Mouse (Mus musculus): ENCODE data around the gene Crip1. TPM values are rescaled to one million over a fixed set of nuclear protein-coding genes. Genes with fewer than 3 reads are reported as not detected.

Crip1 gene
- total RNA-seq (2021), result 28.9 and 30.2 TPM in 2 replicates
- long read RNA-seq, transcript Crip1-201 (5 exons, 445 nt), result major isoform, 23 of 25 reads
- long read RNA-seq, partial matches to known transcripts, result 1 of 25 reads
- long read RNA-seq, other reads (novel, unspliced or antisense), result 1 of 25 reads

DNA sequence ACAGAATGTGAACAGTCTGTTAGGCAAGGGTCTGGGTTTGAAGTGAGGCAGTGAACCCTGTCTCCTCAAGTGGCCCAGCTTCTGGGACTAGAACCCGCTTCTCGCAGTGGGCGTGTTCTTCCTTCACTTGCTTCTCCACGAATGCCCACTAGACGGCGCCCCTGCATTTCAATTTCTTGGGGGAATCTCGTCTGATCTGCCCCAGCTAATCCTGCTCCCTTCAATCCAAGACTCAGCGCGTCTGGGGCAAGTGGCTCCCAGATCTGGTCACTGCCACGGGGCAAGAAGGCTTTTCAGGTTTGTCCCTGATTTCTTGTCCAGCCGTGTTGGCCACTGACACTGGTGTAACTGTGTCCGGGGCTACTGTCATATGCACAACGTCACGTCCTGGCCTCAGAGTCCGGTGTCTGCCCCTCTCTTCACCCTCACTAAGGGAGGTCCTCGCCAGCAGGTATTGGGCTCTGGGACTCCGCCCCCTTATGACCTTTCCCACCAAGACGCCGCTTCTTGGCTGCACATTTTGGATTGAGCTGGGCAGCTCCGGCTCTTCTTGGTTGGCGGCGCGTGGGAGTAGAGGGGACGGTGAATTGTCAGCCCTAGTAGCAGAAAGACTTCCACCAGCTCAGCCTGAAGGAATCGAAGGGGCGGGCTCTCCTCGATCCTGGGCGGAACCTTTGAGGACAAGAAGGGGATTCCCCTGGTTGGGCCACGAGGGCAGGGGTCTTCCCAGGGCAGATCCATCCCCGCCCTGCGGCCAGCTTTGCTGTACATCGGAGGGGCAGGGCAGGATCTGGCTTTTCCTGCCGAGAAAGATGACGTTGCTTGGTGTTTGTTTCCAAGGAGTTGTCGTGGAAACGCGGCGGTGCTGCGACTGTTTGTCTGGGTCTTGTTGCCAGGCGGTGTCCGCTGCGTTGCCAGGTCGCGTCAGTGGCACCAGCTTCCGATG, at the start of gene Crip1:
Crip1 (plus strand) TSS at position 205 of the 946 bp plus-strand sequence.
- peak; percentile 86 for DNase-seq

DNA sequence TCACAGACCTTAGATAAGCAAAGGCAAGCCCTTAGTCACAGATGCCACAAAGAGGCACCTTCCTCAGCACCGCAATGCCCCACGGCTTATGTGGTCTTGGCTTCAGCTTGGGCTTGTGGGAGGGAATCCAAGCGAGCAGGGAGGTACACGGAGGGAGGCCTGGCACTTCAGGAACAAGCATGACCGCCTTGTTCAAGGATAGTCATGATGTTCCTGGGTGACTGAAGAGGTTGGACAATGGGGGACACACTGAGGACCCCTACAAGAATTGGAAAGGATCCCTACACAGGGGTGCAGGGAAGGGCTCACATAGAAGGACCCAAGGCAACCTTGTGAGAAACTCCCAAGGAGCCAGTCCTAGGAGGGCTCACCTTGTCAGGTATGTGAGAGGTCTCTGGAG, 49.1 kb upstream of the Crip1 start:
- DNase-seq, result no peak

DNA sequence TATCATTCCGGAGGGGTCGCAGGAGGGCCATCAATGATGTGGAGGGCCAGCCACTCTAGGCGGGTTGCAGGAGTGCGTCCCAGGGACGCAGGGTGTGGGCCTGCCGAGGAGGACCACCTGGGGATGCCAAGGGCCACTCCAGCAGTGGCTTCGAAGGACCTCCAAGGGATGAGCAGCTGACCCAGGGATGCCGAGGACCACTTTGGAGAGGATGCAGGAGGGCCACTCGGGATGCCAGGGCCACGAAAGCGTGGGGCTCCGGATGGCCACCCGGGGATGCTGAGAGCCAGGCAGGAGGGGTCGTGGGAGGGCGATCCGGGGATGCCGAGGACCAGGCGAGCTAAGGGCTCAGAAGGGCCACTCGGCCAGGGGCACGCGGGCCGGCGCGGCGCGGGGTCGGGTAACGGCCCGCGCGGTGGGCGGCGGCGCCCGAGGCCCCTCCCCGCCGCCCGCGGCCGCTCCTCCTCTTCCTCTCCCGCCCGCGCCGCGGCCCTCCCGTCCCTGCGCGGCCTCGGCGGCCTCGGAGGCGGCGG, 48.3 kb upstream of the Crip1 start, which contains the start of gene Mta1:
Mta1 (plus strand) TSS at position 530 of the 533 bp plus-strand sequence.
- DNase-seq, result peak; percentile 71

DNA sequence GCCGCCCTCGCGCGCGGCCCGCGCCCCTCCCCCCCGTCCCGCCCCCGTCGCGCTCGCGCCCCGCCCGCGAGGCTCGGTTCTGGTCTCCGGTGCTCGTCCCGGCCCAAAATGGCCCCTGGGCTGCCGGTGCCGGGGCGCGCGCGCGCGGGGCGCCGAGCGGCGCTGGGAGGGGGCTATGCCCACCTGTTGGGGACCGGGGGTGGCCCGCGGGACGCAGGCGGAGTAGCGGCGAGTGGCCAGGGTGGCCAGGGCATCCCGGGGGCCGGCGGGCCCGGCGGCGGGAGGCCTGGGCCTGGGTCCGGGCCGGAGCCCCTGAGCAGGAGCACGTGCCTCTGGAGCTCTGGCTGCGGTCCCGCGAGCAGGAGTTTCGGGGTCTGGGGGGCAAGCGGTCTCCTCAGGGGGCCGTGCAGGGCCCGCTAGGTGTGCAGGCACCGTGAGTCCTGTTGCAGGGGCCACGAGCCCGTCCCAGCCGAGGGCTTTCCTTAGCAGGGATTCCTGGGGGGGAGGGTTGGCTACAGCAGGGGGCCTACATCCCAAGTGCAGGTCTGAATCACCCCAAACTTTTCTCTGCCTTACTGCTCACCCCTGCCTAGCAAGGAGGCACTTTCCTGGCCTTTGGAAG, 47.5 kb upstream of the Crip1 start:
- DNase-seq, result peak; percentile 46

DNA sequence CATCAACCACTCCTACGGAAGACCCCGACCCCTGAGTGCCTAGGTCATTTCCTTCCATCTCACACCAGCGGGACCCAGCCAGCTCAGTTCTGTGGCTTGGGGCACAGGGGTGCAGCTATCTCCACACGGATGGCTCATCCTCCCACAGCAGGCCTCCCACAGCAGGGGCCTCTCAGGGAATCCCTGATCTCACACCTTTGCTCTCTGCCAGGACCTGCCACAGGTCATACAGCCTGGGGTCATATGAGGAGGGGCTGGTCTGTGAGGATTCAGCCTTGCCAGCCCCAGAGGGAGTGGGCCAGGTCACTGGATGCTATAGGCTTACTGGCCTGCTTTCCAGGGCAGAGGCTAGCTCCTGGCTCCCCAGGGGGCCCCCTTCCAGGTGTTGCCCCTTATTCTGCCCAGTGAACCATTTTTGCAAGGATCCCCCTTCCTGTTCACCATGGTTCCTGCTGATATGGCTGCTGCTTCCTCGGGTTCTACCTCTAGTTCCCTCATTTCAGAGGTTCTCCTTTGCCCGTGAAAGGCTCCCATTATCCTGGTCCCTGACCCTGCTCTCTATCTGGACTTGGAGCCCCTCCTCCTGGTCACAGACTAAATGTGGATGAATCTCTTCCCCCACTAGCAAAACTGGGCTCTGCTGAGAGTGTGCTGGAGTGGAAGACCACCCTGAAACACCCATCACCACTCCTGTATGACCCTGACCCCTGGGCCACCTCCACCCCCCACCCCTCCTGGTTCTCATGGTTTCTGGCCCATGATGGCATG, 46.5 kb upstream of the Crip1 start:
- no peak for DNase-seq

DNA sequence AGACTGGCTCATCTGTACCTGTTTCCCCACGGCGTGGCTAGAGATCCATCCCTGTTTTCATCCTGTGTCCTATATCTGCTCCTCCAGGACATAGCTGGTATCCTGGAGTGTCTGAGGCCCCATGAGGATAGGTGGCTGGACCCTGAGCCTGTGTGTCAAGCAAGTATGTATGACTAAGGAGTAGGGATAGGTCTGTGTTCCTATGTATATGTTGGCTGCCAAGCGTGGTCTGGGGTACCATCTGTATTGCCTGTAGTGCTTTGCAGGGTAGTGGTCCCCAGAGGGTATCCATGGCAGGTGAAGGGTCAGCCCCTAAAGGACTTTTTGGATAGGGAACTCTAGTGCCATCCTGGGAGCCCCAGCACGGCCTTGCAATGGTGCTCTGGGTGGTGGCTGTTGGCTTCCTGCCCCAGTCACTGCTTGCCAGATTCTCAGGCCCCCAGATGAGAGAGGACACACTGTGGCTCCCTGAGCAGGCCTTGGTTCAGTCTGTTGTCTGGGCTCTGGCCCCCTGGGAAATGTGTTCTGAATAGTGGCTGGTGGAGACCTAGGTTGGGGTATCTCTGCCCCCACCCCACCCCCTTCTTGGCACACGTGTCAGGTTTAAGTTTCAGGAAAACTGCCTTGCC, 45.6 kb upstream of the Crip1 start:
- peak; percentile 70 for DNase-seq

DNA sequence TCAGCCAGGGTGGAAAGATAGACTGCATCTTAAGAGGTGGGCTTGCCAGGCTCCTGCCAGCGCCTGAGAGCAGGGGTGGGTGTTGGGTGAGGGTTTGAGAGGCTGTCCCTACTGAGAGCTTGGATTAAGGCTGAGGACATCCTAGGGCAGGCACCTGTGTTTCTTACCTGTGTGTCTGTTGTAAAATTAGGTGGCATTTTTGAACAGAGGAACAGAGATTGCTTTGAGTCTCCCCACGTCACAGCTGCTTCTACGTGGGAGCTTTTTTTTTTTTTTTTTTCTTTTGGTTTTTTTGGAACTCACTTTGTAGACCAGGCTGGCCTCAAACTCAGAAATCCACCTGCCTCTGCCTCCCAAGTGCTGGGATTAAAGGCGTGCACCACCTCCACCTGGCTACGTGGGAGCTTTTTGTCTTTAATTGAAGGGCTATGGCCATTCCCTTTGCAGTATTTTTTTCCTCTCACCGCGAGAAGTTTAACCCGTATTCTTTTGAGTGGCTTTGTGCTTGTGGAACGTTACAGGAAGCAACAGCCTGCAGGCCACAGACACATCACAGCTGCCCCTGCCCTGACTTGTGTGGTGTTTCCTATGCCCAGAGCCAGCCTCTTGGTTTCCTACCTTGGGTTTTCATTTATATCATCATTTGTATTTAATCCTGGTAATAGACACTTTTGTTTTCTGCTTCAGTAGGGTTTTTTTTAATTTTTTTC, 44.7 kb upstream of the Crip1 start:
- DNase-seq, result no peak

DNA sequence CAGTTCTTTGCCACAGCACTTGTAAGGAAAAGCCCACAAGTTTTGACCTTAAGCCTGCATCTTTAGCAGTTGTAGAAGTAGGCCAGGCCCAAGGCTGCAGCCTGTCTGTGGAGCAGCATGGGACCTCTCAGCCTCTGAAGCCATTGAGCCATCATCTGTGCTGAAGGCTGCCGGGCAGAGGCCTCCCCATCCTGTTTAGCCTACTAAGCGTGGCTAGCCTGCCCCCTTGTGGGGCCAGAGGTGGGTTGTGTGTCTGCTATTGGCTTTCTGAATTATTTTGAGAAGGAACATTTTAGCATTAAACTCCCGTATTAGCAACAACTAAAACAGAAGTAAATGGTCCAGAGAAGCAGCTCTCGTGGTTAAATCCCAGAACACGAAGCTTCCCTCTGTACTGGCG, 43.7 kb upstream of the Crip1 start:
- peak; percentile 70 for DNase-seq

DNA sequence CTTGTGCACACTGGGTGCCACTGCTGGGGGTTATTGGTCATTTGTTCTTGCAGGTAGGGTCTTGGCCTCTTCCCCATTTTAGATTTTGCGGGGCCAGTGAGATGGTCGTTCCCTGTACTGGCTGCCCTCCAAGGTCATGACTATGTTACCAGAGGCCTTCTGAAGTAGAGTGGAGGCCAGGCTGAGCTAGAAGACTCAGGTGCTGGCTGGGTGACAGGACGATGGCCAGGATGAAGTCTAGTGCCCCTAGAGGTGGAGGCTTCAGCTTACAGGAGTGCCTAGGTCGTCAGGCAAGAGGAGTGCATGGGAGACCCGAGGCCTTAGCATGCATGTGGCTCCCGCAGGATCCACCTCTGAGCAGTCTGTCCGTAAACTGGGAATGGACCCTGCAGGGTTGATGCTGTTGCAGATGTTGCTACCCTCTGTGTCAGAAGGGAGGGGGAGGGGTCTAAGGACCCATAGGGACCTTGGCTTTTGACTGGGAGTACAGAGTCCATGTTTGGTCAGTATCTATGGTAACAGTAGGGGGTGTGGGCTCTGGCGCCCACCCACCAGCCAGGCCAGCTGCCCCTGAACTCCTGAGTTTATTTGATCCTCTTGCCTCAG, 42.2 kb upstream of the Crip1 start:
- DNase-seq, result peak; percentile 35

DNA sequence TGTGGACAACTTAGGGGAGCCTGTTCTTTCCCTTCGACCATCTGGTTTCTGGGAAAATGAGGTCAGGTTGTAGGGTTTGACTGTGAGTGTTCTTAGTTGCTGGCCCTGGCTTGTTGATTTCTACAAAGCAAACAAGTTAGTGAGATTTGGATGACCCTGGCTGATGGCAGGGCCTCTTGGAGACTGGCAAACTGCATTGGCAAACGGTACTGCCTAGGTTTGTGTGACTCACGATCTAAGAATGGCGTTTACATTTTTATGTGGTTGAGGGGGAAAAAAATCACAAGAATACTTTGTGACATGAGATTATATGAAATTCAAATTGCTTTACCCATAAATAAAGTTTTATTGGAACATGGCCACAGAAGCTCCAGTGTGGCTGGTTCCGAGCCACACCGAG, 39.7 kb upstream of the Crip1 start:
- DNase-seq, result no peak

DNA sequence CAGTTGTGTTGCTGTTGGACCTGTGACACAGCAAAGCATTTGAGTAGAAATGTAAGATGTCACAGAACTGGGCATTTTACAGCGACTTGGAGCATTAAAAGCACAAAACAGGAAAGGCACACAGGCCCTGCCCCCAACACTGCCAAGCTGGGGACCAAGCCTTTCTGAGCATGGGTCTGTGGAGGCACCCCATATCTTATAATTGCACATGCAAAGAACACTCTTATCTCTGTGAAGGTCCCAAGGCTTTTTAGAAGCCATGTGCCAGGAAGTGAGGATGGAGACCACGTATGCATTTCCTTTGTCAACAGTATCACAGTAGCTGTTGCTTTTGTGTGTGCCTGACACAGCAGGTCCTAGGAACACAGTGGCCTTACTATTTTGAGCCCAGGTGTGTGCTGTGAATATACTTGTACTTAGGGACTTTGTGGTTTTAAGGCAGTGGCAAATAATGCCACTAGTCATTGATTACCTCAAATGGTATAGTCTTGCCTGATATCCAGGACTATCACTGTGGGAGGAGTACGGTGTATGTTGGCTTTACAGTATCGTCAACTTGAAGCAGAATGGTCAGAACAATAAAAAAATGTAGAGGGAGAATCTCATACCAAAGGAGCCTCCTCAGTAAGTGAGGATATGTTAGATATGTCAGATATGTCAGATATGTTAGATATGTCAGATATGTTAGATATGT, 38.5 kb upstream of the Crip1 start:
- DNase-seq, result no peak

DNA sequence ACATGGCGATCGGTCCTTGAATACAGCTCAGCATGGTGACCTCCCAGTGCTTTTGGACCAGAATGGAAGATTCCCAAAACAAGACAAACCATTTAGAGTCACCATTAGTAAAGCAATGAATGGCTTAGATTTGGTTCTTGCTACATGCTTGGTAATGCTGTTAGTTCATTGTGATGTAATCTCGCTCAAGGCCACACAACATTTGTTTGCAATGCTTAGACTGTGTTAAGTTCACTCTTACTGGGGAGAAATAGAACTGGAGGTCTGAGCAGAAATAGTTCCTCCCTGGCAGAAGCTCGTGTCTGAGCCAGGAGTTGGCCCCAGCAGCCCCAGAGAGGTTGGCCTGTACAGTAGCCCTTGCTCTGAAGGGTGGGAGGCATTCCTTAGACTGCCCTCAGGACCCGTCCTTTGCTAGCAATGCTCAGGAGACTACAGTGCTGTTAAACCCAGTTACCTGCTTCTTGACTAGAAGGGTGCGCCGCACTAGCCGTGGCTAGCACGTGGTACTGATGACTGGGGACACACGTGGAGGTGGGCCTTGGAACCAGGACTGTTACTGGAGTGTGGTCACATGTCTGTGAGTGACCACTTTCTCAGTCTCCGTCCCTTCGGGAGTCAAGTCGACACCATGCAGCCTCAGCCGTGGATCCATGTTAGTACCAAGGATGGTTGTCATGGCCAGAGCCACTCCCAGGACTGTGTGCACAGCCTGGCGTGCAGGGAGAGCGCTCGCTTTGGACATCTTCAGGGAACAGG, 37.4 kb upstream of the Crip1 start:
- no peak for DNase-seq

DNA sequence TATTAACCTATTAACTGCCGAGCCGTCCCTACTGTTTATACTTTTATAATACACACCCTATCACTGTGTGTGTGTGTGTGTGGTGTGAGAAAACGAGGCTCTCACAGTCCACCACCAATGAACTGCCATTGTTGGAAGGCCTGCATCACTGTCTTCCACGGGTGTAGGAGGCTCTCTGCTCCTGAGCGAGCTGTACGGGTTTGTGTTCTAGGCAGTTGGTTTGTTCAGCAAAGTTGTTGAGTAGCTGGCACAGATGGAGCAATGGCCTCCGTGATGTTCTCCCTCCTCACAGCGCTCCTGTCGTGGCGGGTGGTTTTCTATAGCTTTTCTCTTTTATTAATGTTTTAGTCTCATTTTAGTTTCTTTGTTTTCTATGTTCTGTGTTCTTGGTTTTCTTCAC, 36.3 kb upstream of the Crip1 start:
- DNase-seq, result no peak

DNA sequence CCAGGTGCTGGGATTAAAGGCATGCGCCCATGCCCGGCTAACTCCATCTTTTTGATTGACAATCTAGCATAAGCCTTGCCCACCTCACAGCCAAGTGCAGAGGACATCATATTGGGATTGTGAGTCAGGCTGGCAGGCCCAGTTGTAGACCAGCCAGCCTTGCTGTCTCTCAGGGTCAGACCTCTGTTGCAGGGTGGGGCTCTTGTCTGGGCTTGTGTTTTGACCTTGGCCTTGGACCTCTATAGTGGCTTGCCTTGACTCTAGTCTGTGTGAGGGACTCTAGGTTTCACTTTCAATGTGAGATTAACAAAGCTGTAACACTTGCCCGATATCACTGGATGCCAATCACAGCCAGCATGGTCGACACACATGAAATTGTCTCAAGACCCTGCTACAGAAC, 32.0 kb upstream of the Crip1 start:
- no peak for DNase-seq

DNA sequence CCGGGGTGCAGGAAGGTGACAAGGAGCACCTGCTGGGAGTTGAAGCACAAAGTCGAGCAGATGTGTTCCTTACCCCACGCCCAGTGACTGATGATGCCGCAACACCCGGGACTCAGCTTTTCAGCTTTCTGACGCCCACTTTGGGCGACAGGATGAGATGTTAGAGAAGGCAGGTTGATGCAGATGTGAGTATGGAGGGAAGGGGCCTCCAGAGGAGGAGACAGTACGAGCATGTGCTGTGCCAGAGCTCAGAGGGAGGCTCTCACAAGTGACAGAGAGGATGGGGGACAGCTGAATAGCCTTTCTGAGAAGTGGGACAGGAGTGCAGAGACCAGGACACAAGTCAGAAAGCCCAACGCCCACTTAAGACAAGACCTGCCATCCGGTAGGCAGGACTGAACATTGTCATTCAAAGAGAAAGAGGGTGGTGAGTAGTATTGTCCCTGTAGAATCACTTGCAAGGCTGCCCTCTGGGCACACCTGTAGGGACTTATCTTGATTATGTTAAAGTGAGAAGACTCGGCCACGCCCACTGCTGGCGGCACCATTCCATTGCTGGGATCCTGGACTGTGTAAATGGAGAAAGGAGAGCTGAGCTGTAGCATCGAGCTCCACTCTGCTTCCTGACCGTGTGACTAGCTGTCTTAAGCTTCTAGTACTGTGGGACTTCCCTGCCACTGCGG, 31.1 kb upstream of the Crip1 start:
- DNase-seq, result no peak

DNA sequence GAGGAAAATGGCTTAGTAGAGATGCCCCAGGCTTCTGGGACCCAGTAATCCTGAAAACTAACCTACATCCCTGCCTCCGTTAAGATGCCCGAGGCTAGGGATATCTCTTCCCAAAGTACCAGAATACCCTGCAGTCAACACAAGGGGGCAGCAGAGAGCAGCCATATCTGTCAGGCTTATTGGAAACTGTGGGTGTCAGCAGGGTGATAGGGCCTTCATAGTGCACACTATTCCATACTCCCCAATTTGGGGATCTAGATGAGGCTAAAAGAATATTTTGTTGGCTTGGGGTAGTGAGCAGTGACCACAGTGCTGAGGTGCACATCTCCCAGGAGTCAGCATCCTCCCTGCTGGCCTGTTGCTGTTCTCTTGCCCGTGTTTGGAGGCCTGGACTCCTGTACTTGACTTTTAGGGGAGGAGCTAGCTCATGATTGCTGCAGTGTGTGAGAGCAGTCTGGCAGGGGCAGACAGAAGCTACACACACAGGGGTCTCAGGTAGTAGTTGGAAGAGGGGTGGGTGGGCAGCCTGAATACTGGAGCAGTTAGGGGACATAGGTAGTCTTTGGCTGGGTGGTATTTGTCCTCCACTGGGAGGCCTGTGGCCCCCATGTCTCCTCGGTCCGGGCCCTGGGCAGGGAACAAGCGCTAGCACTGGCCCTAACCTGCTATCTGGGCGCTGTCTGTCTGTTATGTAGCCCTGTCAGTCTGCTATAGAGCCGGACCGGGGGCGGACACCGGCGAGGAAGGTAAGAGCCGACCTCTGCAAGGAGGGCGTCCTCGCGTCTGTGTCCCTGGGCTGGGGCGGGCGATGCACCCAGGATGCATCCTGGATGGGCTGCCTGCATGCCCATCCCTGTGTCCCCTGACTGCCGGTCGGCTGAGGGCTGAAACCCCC, 26.4 kb upstream of the Crip1 start:
- DNase-seq, result peak; percentile 79

DNA sequence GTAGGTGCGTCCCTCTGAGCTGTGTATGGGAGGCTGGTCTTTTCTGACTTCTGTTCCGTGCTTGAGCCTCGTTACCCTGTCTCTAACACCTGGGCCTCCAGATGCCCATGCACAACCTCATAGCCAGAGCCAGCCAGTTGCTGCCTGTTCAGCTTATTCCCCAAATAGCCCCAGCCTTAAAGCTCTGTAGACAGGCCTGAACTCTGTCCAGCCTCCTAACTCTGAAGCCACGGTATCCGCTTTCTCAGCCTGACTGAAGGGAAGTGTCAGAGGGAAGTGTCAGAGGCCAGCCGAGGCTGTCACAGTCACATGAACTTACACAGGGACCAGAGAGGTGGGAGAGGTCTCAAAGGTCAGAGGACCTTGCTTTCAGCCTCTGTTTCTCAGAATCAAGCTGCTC, 21.4 kb upstream of the Crip1 start:
- no peak for DNase-seq

DNA sequence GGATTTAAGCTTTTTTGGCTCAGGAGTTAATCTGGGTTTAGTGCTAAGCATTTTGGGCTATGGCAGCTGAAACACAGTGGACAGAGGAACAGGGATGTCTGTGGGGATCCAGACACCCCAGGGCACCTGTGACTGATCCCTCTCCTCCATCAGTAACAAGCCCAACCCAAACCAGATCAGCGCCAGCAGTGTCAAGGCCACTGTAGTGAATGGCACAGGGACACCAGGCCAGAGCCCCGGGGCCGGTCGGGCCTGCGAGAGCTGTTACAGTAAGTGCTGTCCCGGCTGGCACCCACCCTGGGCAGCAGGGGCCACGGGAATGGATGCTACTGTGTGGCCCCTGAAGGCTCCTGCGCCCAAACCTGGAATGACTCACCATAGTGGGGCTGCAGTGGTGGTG, 15.4 kb upstream of the Crip1 start:
- DNase-seq, result no peak

All from adrenal gland, postnatal 25 days (tissue).